Mouse (Mus musculus) stomach, postnatal 0 days (tissue): ENCODE data around the gene Baiap2. TPM values are rescaled to one million over a fixed set of nuclear protein-coding genes. Genes with fewer than 3 reads are reported as not detected.

ENCODE experiments used
- ATAC-seq: fragments of 200-750 bp; cut with Nextera tagmentation; 2 replicates; pipeline ENCODE4 v1.8.0; 2017; ENCODE audit not compliant: low FRiP score, low TSS enrichment
- DNase-seq: peaks from one replicate; pipeline ENCODE4 v3.0.0-alpha.2; 2016; ENCODE audit warnings: low spot score
- H3K27ac ChIP-seq: fragments of 300-500 bp; sonication (generic); replicated peaks from 2 replicates; pipeline ENCODE4 v1.5.1; 2014; ENCODE audit warnings: mild to moderate bottlenecking, control low read depth
- H3K27me3 ChIP-seq: fragments of 300-500 bp; sonication (generic); 2 replicates; pipeline ENCODE4 v1.6.1; 2014; ENCODE audit warnings: low read length; ENCODE audit not compliant: control insufficient read depth, insufficient read depth
- H3K36me3 ChIP-seq: fragments of 300-500 bp; sonication (generic); 2 replicates; pipeline ENCODE4 v1.6.1; 2014; ENCODE audit warnings: low read length, mixed read lengths; ENCODE audit not compliant: control insufficient read depth, insufficient read depth
- H3K4me1 ChIP-seq: fragments of 300-500 bp; sonication (generic); replicated peaks from 2 replicates; pipeline ENCODE4 v1.6.1; 2014; ENCODE audit warnings: antibody characterized with exemption; ENCODE audit not compliant: control insufficient read depth, insufficient read depth
- H3K4me2 ChIP-seq: fragments of 300-500 bp; sonication (generic); replicated peaks from 2 replicates; pipeline ENCODE4 v1.6.1; 2014; ENCODE audit warnings: low read depth, mild to moderate bottlenecking, control low read depth, moderate library complexity
- H3K4me3 ChIP-seq: fragments of 300-500 bp; sonication (generic); 2 replicates; pipeline ENCODE4 v1.5.1; 2014; ENCODE audit warnings: low read depth, low read length, control low read depth
- H3K9ac ChIP-seq: fragments of 300-500 bp; sonication (generic); 2 replicates; pipeline ENCODE4 v1.6.1; 2014; ENCODE audit warnings: mild to moderate bottlenecking, low read length, control low read depth, mixed read lengths
- H3K9me3 ChIP-seq: fragments of 300-500 bp; sonication (generic); 2 replicates; pipeline ENCODE4 v1.6.1; 2016; ENCODE audit warnings: low read length; ENCODE audit not compliant: control insufficient read depth
- CTCF ChIP-seq: IDR thresholded peaks from 2 replicates; pipeline ENCODE4 v1.5.1; 2016; ENCODE audit warnings: antibody characterized with exemption, low read depth, mild to moderate bottlenecking, moderate library complexity
- EP300 ChIP-seq: optimal IDR thresholded peaks from 2 replicates; pipeline ENCODE3; 2016; ENCODE audit warnings: antibody characterized with exemption
- WGBS: fragments of 180-500 bp; shearing (Covaris S2); extraction: QIAGEN DNeasy Blood & Tissue Kit; methylation state at CpG from one replicate; pipeline ENCODE4 v1.1.7; 2014; 5-methylcytosine and 5-hydroxymethylcytosine counted together
- polyA plus RNA-seq: library from polyadenylated mRNA; unstranded; fragments of >200 nt; fragmentation: Nextera tagmentation; extraction: Ambion mirVana; gene quantifications from 2 replicates; pipeline ENCODE4 v1.2.1, GENCODE M21; 2015

Baiap2 gene
- polyA plus RNA-seq, 1 experiment from 2014 or later: 35.1 TPM

DNA sequence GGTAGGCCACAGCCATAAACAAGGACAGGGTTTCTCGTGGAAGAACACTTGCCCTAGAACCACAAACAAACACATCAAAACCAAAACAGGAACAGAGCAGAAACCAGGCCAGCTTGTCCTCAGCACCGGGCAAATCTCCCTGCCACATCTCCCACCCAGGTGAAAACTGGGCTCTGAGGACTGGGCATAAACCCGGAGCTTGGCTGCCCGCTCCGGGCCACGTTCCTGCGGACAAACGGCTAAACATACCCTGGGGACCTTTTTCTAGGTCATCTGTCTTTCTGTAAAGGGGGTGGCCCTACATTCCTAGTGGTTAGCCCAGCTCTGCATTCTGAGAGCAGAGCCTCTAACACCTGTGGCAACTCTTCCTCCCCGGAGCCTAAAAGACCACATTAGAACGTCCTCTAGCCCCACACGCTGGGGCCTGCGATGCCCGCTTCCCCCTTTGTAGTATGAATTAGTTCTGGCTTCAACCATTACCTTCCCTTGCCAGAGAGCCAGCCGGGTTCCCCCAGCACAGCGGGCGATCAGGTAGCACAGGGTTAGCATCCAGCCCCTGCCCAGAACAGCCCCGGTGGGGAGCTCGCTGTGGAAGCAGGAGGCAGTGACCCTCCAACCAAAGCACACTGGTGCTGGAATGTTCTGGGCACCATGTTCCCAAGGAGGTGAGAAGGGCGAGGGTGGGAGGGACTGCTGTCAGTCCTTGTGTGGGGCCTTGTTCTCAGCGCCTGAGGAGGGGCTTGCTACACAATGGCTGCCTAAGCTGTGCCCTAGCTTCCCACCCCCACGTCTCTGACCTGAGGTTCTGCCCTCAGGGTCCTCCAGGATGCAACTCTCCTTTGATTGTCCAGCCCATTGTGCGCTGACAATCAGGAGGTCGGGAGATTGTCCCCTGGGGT is 77.2 kb downstream of the Baiap2 start:
- Histone ChIP-seq H3K36me3 (no peaks in the 10 kb centered on the region), H3K9ac (no peak overlapping the region), H3K4me1 (no peaks in the 10 kb centered on the region), H3K27me3 (no peaks in the 10 kb centered on the region), H3K4me3 (no peak overlapping the region), H3K9me3 (no peaks in the 10 kb centered on the region), H3K4me2 (no peak overlapping the region), H3K27ac (no peak overlapping the region)
- DNase-seq (no peak), ATAC-seq (no peak)
- WGBS: 72% methylated on average over 23 of the region's 23 CpGs
- TF ChIP-seq EP300: no peak
- TF ChIP-seq CTCF: no peak

DNA sequence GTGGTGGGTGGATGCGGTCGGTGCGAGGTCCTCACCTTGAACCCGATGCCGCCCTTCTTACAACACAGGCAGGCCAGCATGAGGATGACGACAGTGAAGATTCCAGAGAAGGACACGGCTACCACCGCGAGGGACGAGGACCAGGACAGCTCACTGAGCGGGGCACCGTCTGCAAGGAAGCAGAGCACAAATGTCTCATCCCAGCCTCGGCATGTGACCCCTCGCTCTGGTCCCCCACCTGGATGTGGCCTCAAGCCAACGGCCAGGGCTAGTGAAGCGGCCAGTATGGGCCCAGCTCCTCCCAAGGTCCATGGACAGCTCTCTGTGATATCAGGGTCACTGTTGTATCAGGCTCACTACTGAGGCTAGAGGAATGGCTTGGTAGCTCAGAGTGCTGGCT is 78.8 kb downstream of the Baiap2 start:
- Histone ChIP-seq H3K27ac (no peak overlapping the region), H3K4me3 (no peak overlapping the region), H3K36me3 (no peaks in the 10 kb centered on the region), H3K9ac (no peak overlapping the region), H3K9me3 (no peaks in the 10 kb centered on the region), H3K4me1 (no peaks in the 10 kb centered on the region), H3K27me3 (no peaks in the 10 kb centered on the region), H3K4me2 (no peak overlapping the region)
- DNase-seq (no peak), ATAC-seq (no peak)
- no peak for TF ChIP-seq CTCF
- no peak for TF ChIP-seq EP300
- 95% methylated on average over 16 of the region's 16 CpGs for WGBS

DNA sequence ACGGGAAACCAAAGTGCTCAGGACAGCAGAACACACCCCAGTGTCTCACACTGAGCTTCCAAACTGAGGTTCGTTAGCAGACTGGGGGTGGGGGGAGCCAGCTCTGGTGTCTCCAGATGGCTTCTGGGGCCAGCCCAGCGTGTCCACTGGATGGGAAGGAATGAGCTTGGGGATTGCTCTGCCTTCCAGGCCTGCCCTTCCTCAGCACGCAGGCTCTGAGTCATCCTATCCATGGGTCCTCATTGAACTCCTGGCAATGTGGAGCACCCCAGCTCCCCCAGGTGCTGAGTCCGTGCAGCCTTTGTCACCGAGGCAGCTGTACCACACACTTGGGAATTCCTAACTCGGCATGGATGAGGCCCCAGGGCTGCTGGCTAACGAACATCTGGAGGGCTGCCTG is 79.7 kb downstream of the Baiap2 start:
- Histone ChIP-seq H3K9ac (no peak overlapping the region), H3K36me3 (no peaks in the 10 kb centered on the region), H3K27me3 (no peaks in the 10 kb centered on the region), H3K9me3 (no peaks in the 10 kb centered on the region), H3K4me3 (no peak overlapping the region), H3K27ac (no peak overlapping the region), H3K4me2 (no peak overlapping the region), H3K4me1 (no peaks in the 10 kb centered on the region)
- TF ChIP-seq EP300: no peak
- no peak for TF ChIP-seq CTCF
- WGBS: 69% methylated on average over 8 of the region's 8 CpGs
- no peak for DNase-seq
- no peak for ATAC-seq

- no peak overlapping the region for H3K9ac ChIP-seq
- H3K36me3 ChIP-seq: no peaks in the 10 kb centered on the region
- H3K4me3 ChIP-seq: no peak overlapping the region
- no peaks in the 10 kb centered on the region for H3K4me1 ChIP-seq
- ATAC-seq (0 out of 2 replicates have a peak, but pooled peaks have one; percentile 22), DNase-seq (no peak)
- H3K9me3 ChIP-seq: no peaks in the 10 kb centered on the region
- TF ChIP-seq CTCF (peak; percentile 21; the same call in 1 of the 2 replicates), EP300 (no peak)
- H3K4me2 ChIP-seq: no peak overlapping the region
- 60% methylated on average over 12 of the region's 12 CpGs for WGBS
- no peaks in the 10 kb centered on the region for H3K27me3 ChIP-seq
- H3K27ac ChIP-seq: no peak overlapping the region
Observed at GRCm38 (mm10) chr11:120022841-120023240, 80.3 kb downstream of the Baiap2 start.

GRCm38 (mm10) chr11:120026941-120027340 is 84.4 kb downstream of the Baiap2 start:
- no peak overlapping the region for H3K27ac ChIP-seq
- no peaks in the 10 kb centered on the region for H3K36me3 ChIP-seq
- no peak overlapping the region for H3K4me2 ChIP-seq
- DNase-seq: no peak
- no peak overlapping the region for H3K4me3 ChIP-seq
- no peak overlapping the region for H3K9ac ChIP-seq
- no peak for TF ChIP-seq CTCF
- no peak for TF ChIP-seq EP300
- ATAC-seq: no peak
- no peaks in the 10 kb centered on the region for H3K4me1 ChIP-seq
- no peaks in the 10 kb centered on the region for H3K27me3 ChIP-seq
- H3K9me3 ChIP-seq: no peaks in the 10 kb centered on the region
- 85% methylated on average over 3 of the region's 3 CpGs for WGBS

- DNase-seq: peak; percentile 53
- Histone ChIP-seq H3K4me1 (no peaks in the 10 kb centered on the region), H3K9me3 (no peaks in the 10 kb centered on the region), H3K36me3 (no peaks in the 10 kb centered on the region), H3K9ac (no peak overlapping the region), H3K4me3 (no peak overlapping the region), H3K27me3 (no peaks in the 10 kb centered on the region), H3K27ac (no peak overlapping the region), H3K4me2 (peak overlapping the region; percentile 25; the same call in 1 of the 2 replicates)
- ATAC-seq: no peak; the same call in 1 of the 2 replicates
- TF ChIP-seq CTCF (no peak), EP300 (no peak)
- WGBS: 56% methylated on average over 18 of the region's 18 CpGs
Observed at GRCm38 (mm10) chr11:120028319-120029092, 85.9 kb downstream of the Baiap2 start.
